Mouse (Mus musculus) left cerebral cortex, postnatal 36 days (tissue): ENCODE measurements at regions not wholly inside any gene's neighbourhood (a gene's known extent, or its start where the extent isn't known, plus 50 kb on each side); places are given as distances from the start of the nearest gene placed in this dataset.
"Not testable (repeated sequence)": the region's sequence is repeated elsewhere in the genome, so short reads cannot be mapped to it uniquely, and the experiment has no call there.

ENCODE experiments used
- DNase-seq, 2 experiments: peaks; one replicate each; pipeline ENCODE4 v3.0.0; 2021 to 2022; ENCODE audit warnings: low spot score in 2 of 2, mixed read lengths in 1 of 2
- intact Hi-C: fragments of 180-260 bp; cut with DNase I; formaldehyde crosslinking; loops from one replicate; pipeline ENCODE4 v1.15.1; 2025

DNA sequence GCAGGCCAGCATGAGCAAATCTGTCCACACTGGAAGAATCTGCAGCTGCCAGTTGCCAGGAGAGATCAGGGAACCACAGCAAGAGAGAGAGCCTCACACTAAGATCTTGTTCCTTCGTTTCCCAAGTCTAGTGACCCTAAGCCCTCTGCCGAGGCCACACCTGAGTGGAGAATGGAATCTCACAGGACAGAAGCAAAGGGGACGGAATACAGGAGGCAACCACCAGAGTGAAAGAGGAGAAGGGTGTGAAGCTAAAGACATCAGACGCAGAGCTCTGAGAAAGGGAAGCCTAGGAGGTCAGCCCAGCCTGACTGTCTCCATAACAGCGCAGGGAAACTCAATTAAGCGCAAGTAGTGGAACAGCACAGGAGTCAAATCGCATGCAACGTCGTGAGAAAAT is 75.0 kb downstream of the Suds3 start:
- intact Hi-C loops, result no loop called here
- DNase-seq, result no peak

DNA sequence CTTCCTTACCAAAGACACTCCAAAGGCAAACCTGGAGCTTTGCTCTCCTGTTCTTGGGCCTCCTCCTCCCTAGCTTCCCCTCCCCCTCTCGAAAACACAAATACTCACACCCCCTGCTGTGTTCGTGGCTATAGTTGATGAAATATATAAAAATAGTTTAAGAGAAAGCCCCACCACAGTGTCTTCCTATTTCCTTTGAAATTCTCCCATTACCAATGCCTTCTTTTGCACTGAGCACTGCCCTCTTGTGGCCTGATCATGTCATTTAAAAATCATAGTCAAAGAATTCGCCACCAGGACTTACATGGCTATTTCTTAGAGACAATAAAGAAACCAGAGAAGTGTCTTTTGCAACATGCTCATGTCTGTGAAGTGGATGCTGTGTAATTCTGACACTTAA is 78.7 kb downstream of the Suds3 start:
- intact Hi-C loops, result loop anchor here (10.0 kb wide), 1 partner anchor 142 kb away; no protein-coding TSS in a partner anchor
- peak in 1 of 2 experiments; percentile 41 for DNase-seq

DNA sequence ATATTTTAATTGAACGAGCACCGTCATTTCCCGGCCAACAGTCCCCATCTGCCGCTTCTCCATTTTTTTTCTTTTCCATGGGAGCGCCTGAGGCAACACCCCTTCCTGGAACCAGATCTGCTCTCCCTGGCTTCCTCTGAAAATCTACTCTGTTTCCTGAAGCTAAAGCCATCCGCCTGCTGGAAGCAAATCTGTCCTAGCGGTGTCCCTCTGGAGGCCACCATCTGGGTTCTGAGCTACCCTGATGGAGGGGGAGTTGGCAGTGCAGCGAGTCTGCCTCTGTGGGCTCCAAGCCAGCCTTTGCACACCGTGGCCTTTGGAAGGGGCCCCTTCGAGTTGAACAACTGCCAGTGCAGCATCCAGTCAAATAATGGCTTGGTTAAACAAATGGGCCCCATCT is 83.8 kb downstream of the Suds3 start:
- DNase-seq, result peak; percentile 16 to 32
- intact Hi-C loops, result loop anchor here (10.0 kb wide), 1 partner anchor 137 kb away; no protein-coding TSS in a partner anchor

DNA sequence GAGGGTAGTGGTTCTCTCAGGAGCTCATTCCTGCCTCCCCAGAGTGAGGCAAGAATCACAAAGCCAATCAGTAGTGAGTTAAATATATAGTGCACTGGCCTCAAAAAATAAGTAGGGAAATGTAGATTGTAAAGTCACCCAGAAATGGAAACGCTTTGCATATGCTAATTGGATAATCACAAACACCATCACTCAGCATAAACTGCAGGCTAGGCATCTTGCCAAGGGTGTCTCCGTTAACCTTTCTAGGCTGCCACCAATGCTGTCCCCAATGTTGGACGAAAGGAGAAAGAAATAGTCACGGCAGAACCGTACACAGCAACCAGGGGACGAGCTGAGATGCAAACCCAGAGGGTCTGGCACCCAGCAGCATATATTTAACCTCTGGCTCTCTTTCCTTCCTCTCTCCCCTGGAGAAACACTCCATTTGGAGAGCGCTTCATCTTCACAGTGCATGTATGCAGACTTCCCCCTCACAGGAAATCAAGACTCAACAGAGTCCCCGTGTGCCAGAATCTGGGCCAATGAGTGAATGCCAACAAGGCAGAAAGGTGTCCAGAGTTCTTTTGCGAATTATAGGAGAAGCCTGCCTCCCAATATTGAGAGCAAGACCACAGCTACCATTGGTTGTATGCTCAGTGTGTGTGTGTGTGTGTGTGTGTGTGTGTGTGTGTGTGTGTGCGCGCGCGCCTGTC is 90.1 kb downstream of the Suds3 start:
- peak in 1 of 2 experiments; percentile 5 for DNase-seq
- intact Hi-C loops, result no loop called here

DNA sequence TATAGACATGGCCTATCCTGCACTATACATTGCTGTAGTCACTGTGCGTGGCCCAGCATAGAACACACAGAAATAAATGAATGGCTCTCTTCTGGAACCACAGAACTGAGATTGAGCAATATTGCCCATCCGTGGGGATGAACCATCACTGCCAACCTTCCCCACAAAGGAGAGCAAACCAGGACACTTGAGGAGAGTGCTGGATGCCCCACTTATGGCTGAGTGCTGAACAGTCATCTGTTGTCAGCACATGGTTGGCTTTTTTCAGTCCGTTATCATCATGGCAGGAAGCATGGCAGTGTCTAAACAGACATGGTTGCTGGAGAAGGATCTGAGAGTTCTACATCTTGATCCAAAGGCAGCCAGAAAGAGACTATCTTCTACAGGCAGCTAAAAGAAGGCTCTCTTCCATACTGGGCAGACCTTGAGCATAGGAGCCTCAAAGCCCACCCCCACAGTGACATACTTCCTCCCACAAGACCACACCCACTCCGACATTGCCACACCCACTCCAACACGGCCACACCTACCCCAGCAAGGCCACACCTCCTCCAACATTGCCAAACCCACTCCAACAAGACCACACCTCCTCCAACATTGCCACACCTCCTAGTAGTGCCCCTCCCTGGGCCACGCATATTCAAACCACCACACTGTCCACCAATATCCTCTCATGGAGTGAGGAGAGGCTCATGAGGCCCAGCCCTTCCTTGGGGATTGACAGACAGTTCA is 97.3 kb downstream of the Suds3 start:
- intact Hi-C loops, result no loop called here
- no peak for DNase-seq

DNA sequence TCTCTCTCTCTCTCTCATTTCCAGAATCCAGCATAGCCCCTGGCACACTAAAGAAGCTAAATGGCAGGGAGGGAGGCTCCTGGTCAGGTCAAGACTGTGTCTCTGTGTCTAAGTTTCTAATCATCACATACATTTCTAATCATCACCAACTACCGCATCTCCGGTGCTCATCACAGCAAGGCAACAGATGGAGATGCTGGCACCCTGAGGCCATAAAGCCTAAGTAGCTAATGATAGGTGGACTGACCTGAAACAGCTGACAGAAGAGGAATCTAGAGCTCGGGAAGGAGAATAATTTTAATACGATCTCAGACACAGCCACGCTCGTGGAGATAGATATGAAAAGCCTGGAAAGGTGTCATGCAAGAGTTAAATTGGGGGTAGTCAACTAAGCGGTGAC is 104.8 kb downstream of the Suds3 start:
- DNase-seq, result no peak
- intact Hi-C loops, result no loop called here

DNA sequence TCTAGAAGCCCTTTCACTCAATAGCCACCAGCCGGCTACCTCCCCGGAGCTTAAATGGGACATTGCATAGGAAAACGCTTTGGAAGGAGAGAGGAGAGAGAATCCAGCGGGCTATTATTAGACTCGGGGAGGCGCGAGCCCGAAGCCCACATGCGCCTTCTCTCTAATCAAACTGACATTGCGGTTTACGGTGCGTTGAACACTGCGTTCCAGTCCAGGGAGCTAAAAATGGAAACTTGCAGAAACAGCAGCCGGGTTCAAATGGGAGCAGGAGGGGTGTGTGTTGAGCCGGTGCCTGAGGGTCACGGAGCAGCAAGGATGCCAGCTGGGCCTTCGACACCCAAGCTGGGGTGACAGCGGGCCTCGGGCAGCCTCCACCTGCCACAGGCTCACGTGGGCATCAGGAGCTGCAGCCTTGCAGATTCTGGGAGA is 115.1 kb downstream of the Suds3 start:
- peak; percentile 58 to 63 for DNase-seq
- intact Hi-C loops, result loop anchor here (10.0 kb wide), 1 partner anchor 106 kb away; no protein-coding TSS in a partner anchor

DNA sequence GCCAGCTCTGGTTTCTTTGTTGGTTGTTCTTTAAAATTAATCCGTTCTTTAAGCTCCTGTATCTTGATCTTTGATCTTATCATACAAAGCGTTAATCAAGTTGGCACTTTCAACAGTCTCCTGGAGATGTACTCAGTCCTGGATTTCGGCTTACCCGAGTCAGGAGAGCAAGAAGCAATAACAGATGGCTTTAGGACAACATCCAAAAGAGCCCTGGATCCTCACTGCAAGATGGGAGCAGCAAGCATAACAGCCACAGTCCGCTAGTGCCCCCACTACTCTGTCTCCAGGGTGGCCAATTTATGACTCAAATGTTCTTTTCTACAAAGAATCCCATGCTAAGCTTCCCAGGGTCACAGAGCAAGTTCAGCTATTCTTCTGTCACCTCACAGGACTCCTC is 121.4 kb downstream of the Suds3 start:
- no peak for DNase-seq
- intact Hi-C loops, result no loop called here

DNA sequence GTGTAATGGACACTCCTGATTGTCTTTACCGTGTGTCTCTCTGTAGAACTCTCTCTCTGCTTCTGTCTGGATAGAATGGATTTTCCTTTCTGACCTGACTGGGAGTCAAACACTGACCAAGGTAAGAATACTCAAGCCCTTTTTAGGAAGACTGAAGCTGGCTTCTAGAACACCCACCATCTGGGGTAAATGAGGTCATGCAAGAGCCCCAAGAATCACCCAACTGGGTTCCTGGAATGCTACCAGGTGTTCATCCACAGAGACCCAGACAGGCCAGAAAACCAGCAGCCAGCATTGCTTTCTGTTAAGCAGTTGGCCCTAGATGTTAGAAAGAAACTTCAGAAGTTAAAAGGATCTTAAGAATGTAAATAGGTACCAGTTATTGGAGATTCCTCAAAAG is 122.2 kb downstream of the Suds3 start:
- intact Hi-C loops, result no loop called here
- DNase-seq, result no peak

DNA sequence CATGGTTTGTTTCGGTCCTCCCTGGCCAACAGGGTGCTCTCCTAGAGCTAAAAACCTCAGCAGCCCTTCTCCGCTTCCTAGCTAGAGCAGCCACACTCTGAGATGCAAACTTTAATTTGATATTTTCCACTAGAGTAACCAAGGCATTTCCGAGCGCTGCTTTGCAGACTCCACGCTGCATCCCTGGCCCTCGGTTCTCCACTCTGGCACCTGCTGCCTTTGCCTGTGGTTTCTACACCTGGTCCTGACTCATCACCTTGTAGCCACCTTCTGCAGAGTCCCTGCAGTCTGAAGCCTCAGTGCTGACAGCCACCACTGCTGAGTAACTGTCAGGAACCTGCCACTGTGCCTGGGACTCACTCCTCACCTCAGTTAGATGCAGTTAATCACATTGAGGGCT is 124.5 kb downstream of the Suds3 start:
- DNase-seq, result no peak
- intact Hi-C loops, result no loop called here

DNA sequence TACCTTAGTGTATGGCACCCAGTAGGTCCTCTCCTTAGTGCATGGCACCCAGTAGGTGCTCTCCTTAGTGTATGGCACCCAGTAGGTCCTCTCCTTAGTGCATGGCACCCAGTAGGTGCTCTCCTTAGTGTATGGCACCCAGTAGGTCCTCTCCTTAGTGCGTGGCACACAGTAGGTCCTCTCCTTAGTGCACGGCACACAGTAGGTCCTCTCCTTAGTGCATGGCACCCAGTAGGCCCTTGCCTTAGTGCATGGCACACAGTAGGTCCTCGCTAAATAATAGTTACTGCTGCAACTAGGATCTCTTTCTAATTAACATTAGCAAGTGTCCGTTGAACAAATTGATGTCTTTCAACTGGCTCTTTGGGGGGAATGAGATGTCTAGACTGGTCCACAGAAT is 144.4 kb downstream of the Suds3 start:
- DNase-seq, intact Hi-C loops: not testable (repeated sequence)

DNA sequence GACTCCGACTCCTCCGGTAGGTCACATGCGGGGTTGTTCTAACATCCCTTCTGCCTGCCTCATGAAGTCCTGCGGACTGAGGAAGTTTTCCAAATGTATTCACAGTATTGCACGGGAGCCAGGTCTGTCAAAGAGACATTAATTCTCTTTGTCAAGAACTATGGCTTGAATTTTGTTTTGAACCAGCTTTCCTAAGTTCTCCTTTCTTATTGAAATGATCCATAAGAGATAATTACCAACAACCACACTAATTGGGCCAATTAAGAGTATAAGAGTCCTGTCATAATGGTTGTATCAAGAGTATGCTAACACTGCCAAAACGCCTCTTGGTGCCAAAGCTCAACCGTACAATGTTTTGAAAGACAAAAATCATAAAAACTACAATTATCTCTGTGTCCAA is 151.7 kb downstream of the Suds3 start:
- no peak for DNase-seq
- intact Hi-C loops, result no loop called here

DNA sequence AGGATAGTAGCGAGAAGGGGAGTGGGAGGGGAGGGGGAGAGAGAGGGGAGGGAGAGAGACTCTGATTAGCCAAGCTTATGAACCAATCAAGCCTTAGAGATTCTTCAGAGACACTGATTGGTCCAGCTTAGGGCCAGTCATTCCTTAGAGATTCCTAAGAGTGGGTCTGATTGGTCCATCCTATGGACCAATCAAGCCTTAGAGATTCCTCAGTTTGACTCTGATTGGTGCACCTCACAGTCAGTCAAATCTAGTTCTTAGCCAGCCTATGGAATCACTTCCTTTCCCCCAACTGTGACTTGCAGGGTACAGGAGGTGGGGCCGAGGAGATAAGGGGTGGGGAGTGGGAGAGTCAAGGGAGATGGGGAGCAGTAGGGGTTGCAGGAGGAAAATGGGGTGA is 152.8 kb downstream of the Suds3 start:
- DNase-seq, result no peak
- intact Hi-C loops, result no loop called here

DNA sequence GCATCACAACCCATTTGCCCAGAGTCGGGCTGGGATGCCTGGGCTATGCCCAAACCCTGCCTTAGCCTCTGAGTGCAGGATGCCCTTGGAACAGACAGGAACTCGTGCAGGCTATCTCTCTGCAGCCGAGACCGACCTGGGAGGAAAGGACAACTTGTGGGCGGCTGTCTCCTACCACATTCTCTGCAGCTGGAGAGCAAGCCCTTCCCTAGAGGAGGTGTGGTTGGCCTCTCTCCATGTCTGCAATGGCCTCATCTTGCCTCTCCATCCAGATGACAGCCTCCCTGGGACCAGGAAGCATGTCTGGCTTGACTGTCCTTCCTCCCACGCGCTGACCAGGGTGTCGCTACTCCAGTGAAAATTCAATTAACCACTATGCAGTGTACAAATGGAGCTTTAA is 155.9 kb downstream of the Suds3 start:
- intact Hi-C loops, result no loop called here
- no peak for DNase-seq

DNA sequence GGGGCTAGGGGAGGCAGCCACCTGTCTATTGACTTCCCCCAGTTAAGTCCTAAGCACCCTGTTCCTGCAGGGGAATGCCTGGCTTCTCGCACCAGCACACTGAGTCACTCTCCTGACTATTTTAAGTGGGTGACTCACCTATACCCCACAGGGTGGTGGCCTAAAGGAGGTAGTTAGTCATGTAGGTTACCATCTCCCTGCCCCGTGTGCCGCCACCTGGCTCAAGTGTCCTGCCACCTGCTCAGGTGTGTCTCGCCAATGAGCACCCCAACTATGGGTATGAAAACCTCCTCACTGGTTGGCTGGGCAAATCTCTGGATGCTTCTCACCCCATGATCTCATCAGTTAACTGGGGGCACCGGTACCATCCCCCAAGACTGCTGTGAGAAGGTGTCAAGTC is 157.8 kb downstream of the Suds3 start:
- intact Hi-C loops, result no loop called here
- no peak for DNase-seq

DNA sequence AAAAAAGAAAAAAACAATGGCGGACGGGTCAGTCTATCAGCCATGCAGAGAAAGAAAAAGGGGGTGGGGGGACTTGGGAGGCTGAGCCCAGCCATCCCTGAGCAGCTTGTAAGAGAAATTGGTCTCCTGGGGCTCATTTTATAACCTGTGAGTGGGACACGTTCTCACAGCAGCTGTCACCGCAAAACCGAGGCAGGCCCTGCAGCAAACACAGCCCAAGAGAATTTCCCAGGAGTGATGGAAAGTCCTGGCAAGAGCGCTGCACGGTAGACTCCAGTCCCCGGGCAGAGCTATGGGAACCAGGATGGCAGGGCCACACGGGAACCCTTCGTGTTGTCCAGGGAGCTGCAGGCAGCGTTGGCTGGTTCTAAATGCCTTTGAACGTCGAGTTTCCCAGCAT is 159.3 kb downstream of the Suds3 start:
- intact Hi-C loops, result no loop called here
- DNase-seq, result no peak

DNA sequence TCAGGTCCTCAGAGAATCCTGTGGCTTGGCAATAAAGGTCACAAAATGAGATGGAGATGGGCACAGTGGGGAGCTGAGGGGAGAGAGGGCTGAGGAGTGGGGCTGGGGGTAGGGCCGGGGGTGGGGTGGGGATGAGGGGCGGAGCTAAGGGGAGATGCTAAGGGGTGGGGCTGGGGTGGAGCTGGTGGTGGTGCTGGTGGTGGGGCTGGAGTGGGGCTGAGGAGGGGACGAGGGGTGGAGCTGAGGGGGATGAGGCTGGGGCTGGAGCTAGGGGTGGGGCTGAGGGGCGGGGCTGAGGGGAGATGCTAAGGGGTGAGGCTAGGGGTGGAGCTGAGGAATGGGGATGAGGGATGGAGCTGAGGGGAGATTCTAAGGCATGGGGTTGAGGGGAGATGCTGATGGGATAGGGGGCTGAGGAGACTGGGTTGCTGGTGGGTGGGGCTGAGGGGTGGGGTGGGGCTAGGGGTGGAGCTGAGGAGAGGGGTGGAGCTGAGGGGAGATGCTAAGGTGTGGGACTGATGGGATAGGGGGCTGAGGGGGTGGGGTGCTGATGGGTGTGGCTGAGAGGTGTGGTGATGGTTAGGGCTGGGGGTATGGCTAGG is 165.5 kb downstream of the Suds3 start:
- DNase-seq, result no peak
- intact Hi-C loops, result no loop called here

DNA sequence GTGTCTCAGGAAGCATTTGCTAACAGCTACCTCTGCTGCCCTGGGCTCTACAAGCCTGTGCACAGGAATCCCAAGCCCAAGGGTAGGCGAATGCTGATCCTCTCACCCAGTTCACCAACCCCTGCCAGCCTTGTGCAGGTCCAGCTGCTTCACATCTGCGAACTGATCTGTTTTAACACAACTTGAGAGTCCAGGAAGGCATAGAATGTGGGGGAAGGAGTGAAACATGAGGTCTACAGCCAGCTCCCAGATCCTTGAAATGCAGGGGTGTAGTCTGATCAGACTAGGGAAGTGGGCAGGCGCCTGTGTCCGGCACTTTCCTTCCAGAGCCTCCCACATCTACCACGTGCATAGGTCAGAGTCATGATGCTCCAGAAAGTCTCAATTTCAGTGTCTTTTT is 181.3 kb downstream of the Suds3 start:
- intact Hi-C loops, result no loop called here
- DNase-seq, result no peak

DNA sequence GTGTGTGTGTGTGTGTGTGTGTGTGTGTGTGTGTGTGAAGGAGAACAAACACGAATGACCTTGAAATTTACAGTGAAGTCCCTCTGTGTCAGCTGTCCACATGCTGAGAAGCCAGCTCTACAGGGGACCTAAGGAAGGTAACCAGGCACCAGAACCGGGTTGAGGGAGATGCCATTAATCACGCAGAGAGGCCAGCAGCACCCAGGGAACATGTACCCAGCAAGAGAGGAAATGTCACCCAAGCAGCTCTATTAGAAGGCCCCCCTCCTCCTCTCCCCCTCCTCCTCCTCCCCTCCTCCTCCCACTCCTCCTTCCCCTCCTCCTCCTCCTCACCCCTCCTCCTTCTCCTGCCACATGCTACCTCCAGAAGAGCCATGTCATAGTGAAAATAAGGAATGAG is 181.8 kb downstream of the Suds3 start:
- DNase-seq, result no peak
- intact Hi-C loops, result no loop called here

DNA sequence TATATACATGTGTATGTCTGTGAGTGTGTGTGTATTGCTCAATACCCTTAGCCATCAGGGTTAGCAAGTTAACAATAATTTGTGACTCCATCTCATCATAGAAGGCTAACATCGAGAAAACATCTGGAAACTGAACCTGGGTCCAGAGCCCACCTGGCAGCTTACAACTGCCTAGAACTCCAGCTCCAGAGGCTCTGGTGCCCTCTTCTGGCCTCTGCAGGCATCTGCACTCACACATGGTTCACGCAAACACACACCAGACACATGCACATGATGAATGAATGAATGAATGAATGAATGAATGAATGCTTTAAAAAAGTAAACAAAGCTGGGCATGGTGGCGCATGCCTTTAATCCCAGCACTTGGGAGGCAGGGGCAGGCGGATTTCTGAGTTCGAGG is 182.8 kb downstream of the Suds3 start:
- intact Hi-C loops, result no loop called here
- DNase-seq, result no peak

DNA sequence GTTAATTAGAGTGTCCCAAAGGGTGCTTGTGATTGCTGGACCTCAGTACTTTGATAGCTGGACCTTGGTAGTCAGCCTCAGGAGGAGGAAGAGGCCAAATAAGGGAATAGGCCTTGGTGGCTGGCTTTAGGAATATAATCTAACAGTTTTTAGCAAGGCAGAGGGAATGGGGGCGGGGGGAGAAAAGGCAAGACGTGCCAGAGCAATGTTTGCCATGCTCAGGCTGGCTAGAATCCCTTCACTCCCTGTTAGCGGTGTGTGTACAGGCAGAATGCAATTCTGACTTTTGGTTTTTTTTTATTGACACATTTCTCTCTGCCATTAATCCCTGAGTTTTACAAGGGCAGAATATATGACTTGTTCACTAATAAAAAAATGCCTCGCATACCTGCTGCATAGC is 192.2 kb downstream of the Suds3 start:
- DNase-seq, result no peak
- intact Hi-C loops, result no loop called here
